Mouse (Mus musculus): ENCODE measurements around the gene Igdcc4. TPM values are rescaled to one million over a fixed set of nuclear protein-coding genes. Genes with fewer than 3 reads are reported as not detected.

The Igdcc4 gene
- polyA plus RNA-seq, 1 experiment = not detected

DNA sequence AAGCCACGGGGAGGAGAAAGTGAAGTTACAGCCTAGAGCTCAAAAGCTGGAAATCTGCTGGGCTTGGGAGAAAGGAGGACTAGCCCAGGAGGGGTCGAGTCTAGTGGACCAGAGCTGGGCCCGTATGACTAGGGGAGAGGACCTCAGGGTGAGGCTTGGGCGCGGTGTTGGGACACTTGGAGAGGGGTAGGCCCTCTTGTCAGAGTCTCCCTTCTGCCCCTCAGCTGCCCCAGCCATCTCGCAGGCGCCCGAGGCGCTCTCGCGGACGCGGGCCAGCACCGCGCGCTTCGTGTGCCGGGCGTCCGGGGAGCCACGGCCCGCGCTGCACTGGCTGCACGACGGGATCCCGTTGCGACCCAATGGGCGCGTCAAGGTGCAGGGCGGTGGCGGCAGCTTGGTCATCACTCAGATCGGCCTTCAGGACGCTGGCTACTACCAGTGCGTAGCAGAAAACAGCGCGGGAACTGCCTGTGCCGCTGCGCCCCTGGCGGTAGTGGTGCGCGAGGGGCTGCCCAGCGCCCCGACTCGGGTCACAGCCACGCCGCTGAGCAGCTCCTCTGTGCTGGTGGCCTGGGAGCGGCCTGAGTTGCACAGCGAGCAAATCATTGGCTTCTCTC, 22.4 kb downstream of the Igdcc4 start:
- no peak overlapping the region for H3K27ac ChIP-seq (ENCODE audit: insufficient read depth, low read depth, low read length)

DNA sequence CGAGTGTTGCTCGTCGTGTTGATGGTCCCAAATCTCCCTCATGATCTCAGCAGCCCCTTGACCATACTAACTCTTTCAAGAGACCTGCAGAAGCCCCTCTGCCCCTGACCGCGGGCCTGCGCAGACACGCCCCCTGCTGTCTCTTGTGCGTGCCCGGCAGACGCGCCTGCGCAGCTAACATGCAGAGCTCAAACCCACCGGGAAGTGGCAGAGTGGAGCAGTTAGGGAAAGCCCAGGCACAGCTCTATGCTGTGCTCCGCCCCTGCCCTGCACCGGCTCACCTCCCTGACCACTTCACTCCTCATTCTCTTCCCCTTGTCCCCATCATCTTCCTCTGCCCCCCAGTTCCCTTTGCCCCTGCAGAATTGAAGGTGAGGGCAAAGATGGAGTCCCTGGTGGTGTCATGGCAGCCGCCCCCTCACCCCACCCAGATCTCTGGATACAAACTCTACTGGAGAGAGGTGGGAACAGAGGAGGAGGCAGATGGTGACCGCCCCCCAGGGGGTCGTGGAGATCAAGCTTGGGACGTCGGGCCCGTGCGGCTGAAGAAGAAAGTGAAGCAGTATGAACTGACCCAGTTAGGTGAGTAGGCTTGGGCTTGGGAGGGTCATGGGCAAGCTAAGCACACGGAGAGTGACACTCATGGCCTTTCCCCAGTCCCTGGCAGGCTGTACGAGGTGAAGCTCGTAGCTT, 27.0 kb downstream of the Igdcc4 start:
- TF ChIP-seq POLR2A (IDR thresholded peaks at IDR 0.05; ENCODE audit: insufficient read depth, low read depth, low read length) (no peak), CTCF (IDR thresholded peaks at IDR 0.05; ENCODE audit: insufficient read depth, low read depth, low read length) (no peak)
- WGBS = 33% methylated on average over 25 of the region's 25 CpGs

More for the DNA sequence above, 22.4 kb downstream of the Igdcc4 start:
- no peak for TF ChIP-seq POLR2A (IDR thresholded peaks at IDR 0.05; ENCODE audit: insufficient read depth, low read depth, low read length)
- TF ChIP-seq CTCF (IDR thresholded peaks at IDR 0.05; ENCODE audit: insufficient read depth, low read depth, low read length) = peak; percentile 57; the same call in 1 of the 2 replicates
- 22% methylated on average over 48 of the region's 48 CpGs for WGBS
- H3K4me3 ChIP-seq (ENCODE audit: insufficient read depth, low read depth, low read length) = peak overlapping the region; percentile 43
- peaks cover 6% of the 10 kb centered on the region for H3K4me1 ChIP-seq (ENCODE audit: control insufficient read depth, insufficient read depth, low read length)

DNA sequence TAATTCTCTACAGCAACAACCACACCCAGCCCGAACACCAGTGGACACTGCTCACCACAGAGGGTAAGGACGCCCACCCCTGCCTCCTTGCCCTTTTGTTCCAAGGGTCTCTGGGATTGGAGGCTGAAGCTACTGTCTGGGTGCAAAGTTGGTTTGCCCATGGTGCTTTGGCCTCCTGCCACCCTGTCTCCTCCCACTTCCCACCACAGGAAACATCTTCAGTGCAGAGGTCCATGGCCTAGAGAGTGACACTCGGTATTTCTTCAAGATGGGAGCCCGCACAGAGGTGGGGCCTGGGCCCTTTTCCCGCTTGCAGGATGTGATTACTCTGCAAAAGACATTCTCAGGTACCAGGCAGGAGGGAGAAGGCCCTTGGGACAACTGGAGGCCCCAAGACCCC, 30.4 kb downstream of the Igdcc4 start:
- H3K4me1 ChIP-seq (ENCODE audit: control insufficient read depth, insufficient read depth, low read length) = no peaks in the 10 kb centered on the region; the same call in 1 of the 2 replicates
- 77% methylated on average over 5 of the region's 5 CpGs for WGBS
- TF ChIP-seq POLR2A (IDR thresholded peaks at IDR 0.05; ENCODE audit: insufficient read depth, low read depth, low read length) (no peak), CTCF (IDR thresholded peaks at IDR 0.05; ENCODE audit: insufficient read depth, low read depth, low read length) (no peak)
- no peak overlapping the region for H3K4me3 ChIP-seq (ENCODE audit: insufficient read depth, low read depth, low read length)
- H3K27ac ChIP-seq (ENCODE audit: insufficient read depth, low read depth, low read length) = no peak overlapping the region

More for the DNA sequence above, 27.0 kb downstream of the Igdcc4 start:
- peaks cover 6% of the 10 kb centered on the region for H3K4me1 ChIP-seq (ENCODE audit: control insufficient read depth, insufficient read depth, low read length)
- H3K4me3 ChIP-seq (ENCODE audit: insufficient read depth, low read depth, low read length) = no peak overlapping the region
- H3K27ac ChIP-seq (ENCODE audit: insufficient read depth, low read depth, low read length) = no peak overlapping the region

- TF ChIP-seq CTCF (IDR thresholded peaks at IDR 0.05; ENCODE audit: insufficient read depth, low read depth, low read length) = peak; percentile 75
- no peak for TF ChIP-seq POLR2A (IDR thresholded peaks at IDR 0.05; ENCODE audit: insufficient read depth, low read depth, low read length)
- H3K4me3 ChIP-seq (ENCODE audit: insufficient read depth, low read depth, low read length) = no peak overlapping the region
- no peaks in the 10 kb centered on the region for H3K4me1 ChIP-seq (ENCODE audit: control insufficient read depth, insufficient read depth, low read length)
- H3K27ac ChIP-seq (ENCODE audit: insufficient read depth, low read depth, low read length) = no peak overlapping the region
- whole genome bisulfite sequencing = 4% methylated on average over 8 of the region's 10 CpGs
Measured at GRCm38 (mm10) chr9:65133739-65134138, 32.5 kb downstream of the Igdcc4 start.

DNA sequence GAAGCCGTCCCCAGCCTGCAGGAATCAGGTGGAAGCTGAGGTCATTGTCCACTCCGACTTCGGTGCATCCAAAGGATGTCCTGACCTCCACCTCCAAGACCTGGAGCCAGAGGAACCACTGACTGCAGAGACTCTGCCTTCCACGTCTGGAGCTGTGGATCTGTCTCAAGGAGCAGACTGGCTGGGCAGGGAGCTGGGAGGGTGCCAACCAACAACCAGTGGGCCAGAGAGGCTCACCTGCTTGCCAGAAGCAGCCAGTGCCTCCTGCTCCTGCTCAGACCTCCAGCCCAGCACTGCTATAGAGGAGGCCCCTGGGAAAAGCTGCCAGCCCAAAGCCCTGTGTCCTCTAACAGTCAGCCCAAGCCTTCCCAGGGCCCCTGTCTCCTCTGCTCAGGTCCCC, 33.8 kb downstream of the Igdcc4 start:
- TF ChIP-seq CTCF (IDR thresholded peaks at IDR 0.05; ENCODE audit: insufficient read depth, low read depth, low read length) = no peak
- TF ChIP-seq POLR2A (IDR thresholded peaks at IDR 0.05; ENCODE audit: insufficient read depth, low read depth, low read length) = no peak
- Histone ChIP-seq H3K4me3 (ENCODE audit: insufficient read depth, low read depth, low read length) (no peak overlapping the region), H3K27ac (ENCODE audit: insufficient read depth, low read depth, low read length) (no peak overlapping the region), H3K4me1 (ENCODE audit: control insufficient read depth, insufficient read depth, low read length) (no peaks in the 10 kb centered on the region)
- 78% methylated on average over 4 of the region's 4 CpGs for WGBS

GRCm38 (mm10) chr9:65140491-65140890, 39.2 kb downstream of the Igdcc4 start:
- TF ChIP-seq POLR2A (IDR thresholded peaks at IDR 0.05; ENCODE audit: insufficient read depth, low read depth, low read length) (no peak), CTCF (IDR thresholded peaks at IDR 0.05; ENCODE audit: insufficient read depth, low read depth, low read length) (no peak)
- H3K4me3 ChIP-seq (ENCODE audit: insufficient read depth, low read depth, low read length) = peak overlapping the region; percentile 83
- 8% methylated on average over 8 of the region's 8 CpGs for WGBS
- peaks cover 9% of the 10 kb centered on the region for H3K4me1 ChIP-seq (ENCODE audit: control insufficient read depth, insufficient read depth, low read length)
- H3K27ac ChIP-seq (ENCODE audit: insufficient read depth, low read depth, low read length) = no peak overlapping the region

DNA sequence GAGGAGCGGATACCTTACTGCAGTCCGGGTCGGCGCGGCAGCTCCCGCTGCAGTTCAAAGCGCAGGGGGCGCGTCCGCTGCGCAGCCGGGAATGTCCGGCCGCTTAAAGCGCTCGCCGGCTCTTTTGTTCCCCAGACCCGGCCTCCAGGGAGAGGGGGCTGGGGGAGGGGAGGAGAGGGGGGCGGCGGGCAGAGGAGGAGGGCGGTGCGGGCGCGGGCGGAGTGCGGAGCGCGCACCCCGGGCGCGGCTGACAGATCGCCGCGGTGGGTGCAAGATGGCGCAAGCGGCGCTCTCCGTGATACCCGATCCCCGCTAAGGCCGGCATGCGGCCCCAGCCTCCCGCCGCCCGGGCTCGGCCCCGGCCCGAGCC, 39.6 kb downstream of the Igdcc4 start, which contains the start of gene Igdcc3:
Gene Igdcc3 (plus strand): TSS at position 254 of the 370 bp plus-strand sequence.
- under 1% methylated on average over 48 of the region's 48 CpGs for WGBS
- H3K4me1 ChIP-seq (ENCODE audit: control insufficient read depth, insufficient read depth, low read length) = peaks cover 9% of the 10 kb centered on the region
- H3K4me3 ChIP-seq (ENCODE audit: insufficient read depth, low read depth, low read length) = peak within 1 kb of the TSS; percentile 83
- TF ChIP-seq POLR2A (IDR thresholded peaks at IDR 0.05; ENCODE audit: insufficient read depth, low read depth, low read length) (no peak), CTCF (IDR thresholded peaks at IDR 0.05; ENCODE audit: insufficient read depth, low read depth, low read length) (no peak)
- H3K27ac ChIP-seq (ENCODE audit: insufficient read depth, low read depth, low read length) = no peak within 1 kb of the TSS

- Histone ChIP-seq H3K27ac (ENCODE audit: insufficient read depth, low read depth, low read length) (no peak overlapping the region), H3K4me3 (ENCODE audit: insufficient read depth, low read depth, low read length) (peak overlapping the region; percentile 83), H3K4me1 (ENCODE audit: control insufficient read depth, insufficient read depth, low read length) (peaks cover 9% of the 10 kb centered on the region)
- no peak for TF ChIP-seq POLR2A (IDR thresholded peaks at IDR 0.05; ENCODE audit: insufficient read depth, low read depth, low read length)
- no peak for TF ChIP-seq CTCF (IDR thresholded peaks at IDR 0.05; ENCODE audit: insufficient read depth, low read depth, low read length)
- WGBS = under 1% methylated on average over 66 of the region's 73 CpGs
Measured at GRCm38 (mm10) chr9:65141306-65141975, 40.2 kb downstream of the Igdcc4 start.

DNA sequence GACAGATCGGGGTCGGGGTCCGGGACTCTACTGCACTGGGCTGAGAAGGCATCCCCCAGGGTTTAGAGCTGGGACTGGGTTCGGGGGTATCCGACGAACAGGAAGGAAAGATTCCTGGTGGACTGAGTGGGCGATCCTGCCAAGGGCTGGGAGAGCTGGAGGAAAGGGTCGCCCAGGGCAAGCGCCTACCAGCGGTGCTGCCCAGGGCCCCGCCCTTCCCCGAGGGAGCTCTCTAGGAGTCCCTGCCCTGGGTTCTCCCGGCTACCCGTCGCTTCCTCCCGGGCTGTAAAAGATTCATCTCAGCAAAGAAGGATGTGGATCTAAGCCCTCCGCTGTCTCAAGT, 40.7 kb downstream of the Igdcc4 start:
- H3K4me1 ChIP-seq (ENCODE audit: control insufficient read depth, insufficient read depth, low read length) = peaks cover 9% of the 10 kb centered on the region
- H3K4me3 ChIP-seq (ENCODE audit: insufficient read depth, low read depth, low read length) = peak overlapping the region; percentile 83
- 0% methylated on average over 17 of the region's 17 CpGs for WGBS
- H3K27ac ChIP-seq (ENCODE audit: insufficient read depth, low read depth, low read length) = no peak overlapping the region
- no peak for TF ChIP-seq CTCF (IDR thresholded peaks at IDR 0.05; ENCODE audit: insufficient read depth, low read depth, low read length)
- no peak for TF ChIP-seq POLR2A (IDR thresholded peaks at IDR 0.05; ENCODE audit: insufficient read depth, low read depth, low read length)
